Mouse (Mus musculus) erythroblast, embryonic 14.5 days (primary cell): ENCODE measurements around the gene Smox. TPM values are rescaled to one million over a fixed set of nuclear protein-coding genes. Genes with fewer than 3 reads are reported as not detected.

Source experiments
- H3K27me3 ChIP-seq: 2 replicates; pipeline ENCODE4 v1.6.1; 2012; ENCODE audit warnings: inconsistent platforms; ENCODE audit not compliant: control insufficient read depth
- H3K36me3 ChIP-seq: 2 replicates; pipeline ENCODE4 v1.6.1; 2012; ENCODE audit warnings: mild to moderate bottlenecking, inconsistent platforms; ENCODE audit not compliant: control insufficient read depth
- H3K4me1 ChIP-seq: 2 replicates; pipeline ENCODE4 v1.6.1; 2012; ENCODE audit warnings: inconsistent platforms; ENCODE audit not compliant: control insufficient read depth
- H3K4me3 ChIP-seq: replicated peaks from 2 replicates; pipeline ENCODE3; 2012; ENCODE audit warnings: moderate library complexity, mild to moderate bottlenecking, inconsistent platforms
- H3K9me3 ChIP-seq: 2 replicates; pipeline ENCODE4 v1.6.1; 2012; ENCODE audit warnings: low read length, inconsistent platforms, mixed read lengths; ENCODE audit not compliant: control insufficient read depth
- GATA1 ChIP-seq: IDR thresholded peaks from 2 replicates; pipeline ENCODE4 v1.6.1; 2012; ENCODE audit warnings: low read length, inconsistent platforms, mixed read lengths
- TAL1 ChIP-seq: IDR thresholded peaks from 3 replicates; pipeline ENCODE4 v1.6.1; 2012; ENCODE audit warnings: low read length, inconsistent platforms, mixed read lengths
- polyA plus RNA-seq: library from polyadenylated mRNA; stranded (reverse); fragments of >175 nt; gene quantifications from 2 replicates; pipeline ENCODE4 v1.2.3, GENCODE M21; 2012

The Smox gene
- polyA plus RNA-seq, 1 experiment, result 191 TPM

DNA sequence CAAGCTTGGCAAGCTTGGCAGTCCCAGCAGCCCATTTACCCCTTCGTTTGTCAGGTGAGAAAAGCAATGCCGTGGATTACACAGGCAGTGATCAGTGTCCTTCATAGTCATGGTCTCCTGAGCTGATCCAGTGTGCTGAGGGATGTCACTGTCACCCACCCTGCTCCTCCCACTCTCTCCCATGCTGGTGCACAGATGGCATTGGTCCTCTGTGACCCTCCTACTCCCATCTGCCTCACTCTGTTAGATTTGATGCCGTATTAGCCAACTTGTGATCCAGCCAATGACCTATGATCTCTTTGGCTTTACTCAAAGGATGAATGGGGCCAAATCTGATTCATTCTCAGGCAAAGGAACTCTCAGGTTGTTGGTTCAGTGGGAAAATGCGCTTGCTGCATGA is 50.4 kb downstream of the Smox start:
- Histone ChIP-seq H3K4me3 (no peak overlapping the region), H3K9me3 (peaks cover 2% of the 10 kb centered on the region; the same call in 1 of the 2 replicates), H3K36me3 (no peaks in the 10 kb centered on the region), H3K27me3 (peaks cover 42% of the 10 kb centered on the region), H3K4me1 (peaks cover 6% of the 10 kb centered on the region)
- TF ChIP-seq TAL1 (no peak), GATA1 (no peak)

DNA sequence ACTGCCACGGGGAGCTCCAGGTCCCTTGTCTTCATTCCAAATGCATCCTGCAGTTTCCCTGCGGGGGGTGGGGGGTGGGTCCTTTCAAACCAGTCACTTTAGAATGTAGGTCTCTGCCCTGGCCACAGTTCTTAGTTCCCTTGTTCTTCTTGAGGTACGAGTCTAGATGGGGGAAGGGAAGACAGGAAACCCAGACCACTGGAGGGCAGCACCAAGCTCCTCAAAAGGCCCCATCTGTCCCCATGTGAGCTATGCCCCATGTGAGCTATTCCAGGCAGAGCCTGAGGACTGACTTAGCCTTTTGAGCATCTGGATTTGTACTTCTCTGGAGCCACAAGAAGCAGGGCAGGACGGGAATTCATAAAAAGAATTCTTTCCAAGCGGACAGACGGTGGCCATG is 51.2 kb downstream of the Smox start:
- Histone ChIP-seq H3K36me3 (no peaks in the 10 kb centered on the region), H3K9me3 (peaks cover 2% of the 10 kb centered on the region; the same call in 1 of the 2 replicates), H3K27me3 (peaks cover 50% of the 10 kb centered on the region), H3K4me1 (peaks cover 6% of the 10 kb centered on the region), H3K4me3 (no peak overlapping the region)
- no peak for TF ChIP-seq GATA1
- no peak for TF ChIP-seq TAL1

DNA sequence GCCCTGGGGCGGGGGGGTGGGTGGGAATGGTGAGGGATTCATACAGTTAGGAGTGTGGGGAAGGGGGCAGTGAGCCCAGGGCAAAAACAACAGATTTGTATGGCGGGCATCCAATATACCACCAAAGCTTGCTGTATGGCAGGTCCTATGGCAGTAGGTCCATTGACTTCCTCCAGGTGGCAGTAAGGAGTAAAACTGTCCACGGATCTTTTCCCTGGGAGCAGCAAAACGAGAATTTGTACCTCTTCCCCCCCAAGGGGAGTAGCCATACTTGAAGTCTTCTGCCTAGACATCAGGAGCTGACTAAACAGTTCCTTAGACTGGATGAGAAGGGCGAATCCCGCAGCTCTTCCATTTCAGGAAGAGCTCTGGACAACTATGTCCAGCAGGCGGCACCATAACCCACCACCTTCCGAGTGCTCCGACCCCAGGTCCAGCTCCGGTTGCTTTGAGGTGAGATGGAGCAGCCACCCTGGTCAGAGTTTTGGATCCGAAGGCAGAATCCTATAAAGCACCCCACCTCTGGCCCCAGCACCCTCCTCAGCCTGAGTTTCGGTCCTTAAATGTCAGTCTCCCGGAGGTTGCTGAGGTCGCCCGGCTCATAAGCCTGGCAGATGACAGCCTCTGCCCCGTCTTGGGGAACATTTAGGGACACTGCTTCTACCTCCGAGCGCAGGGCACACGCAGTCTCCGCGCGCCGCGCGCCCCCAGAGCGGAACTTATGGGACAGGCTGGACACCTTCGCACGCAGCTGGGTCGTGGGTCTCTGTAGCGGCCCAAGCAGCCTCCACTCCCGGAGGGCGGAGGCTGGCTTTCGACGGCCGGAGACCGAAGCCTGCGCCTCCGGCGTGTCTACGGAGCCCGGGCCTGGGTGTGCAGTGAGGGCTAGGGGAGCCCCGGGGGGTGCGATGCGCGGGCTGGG is 54.4 kb downstream of the Smox start:
- H3K4me1 ChIP-seq, result peaks cover 6% of the 10 kb centered on the region
- TF ChIP-seq GATA1, result no peak
- no peak overlapping the region for H3K4me3 ChIP-seq
- H3K27me3 ChIP-seq, result peaks cover 73% of the 10 kb centered on the region
- peaks cover 2% of the 10 kb centered on the region; the same call in 1 of the 2 replicates for H3K9me3 ChIP-seq
- no peaks in the 10 kb centered on the region for H3K36me3 ChIP-seq

DNA sequence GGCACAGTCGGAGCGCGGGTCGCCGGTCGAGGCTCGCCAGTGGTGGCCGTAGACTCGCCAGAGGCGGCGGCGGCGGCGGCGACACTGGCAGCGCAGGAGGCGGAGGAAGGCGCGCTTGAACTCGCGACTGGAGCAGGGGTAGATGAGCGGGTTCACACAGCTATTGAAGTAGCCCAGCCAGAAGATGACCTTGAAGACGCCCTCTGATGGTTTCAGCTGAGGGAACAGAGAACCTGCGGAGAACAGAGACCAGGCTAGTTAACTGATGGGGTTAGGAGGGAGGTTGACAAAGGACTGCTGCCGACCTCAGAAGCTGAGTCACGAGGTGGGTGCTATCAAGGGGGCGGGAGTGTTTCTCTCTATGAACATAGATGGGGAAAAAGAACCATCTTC is 55.0 kb downstream of the Smox start:
- Histone ChIP-seq H3K9me3 (peaks cover 2% of the 10 kb centered on the region; the same call in 1 of the 2 replicates), H3K4me1 (peaks cover 6% of the 10 kb centered on the region), H3K36me3 (no peaks in the 10 kb centered on the region), H3K27me3 (peaks cover 76% of the 10 kb centered on the region), H3K4me3 (no peak overlapping the region)
- TF ChIP-seq GATA1 (no peak), TAL1 (no peak)

DNA sequence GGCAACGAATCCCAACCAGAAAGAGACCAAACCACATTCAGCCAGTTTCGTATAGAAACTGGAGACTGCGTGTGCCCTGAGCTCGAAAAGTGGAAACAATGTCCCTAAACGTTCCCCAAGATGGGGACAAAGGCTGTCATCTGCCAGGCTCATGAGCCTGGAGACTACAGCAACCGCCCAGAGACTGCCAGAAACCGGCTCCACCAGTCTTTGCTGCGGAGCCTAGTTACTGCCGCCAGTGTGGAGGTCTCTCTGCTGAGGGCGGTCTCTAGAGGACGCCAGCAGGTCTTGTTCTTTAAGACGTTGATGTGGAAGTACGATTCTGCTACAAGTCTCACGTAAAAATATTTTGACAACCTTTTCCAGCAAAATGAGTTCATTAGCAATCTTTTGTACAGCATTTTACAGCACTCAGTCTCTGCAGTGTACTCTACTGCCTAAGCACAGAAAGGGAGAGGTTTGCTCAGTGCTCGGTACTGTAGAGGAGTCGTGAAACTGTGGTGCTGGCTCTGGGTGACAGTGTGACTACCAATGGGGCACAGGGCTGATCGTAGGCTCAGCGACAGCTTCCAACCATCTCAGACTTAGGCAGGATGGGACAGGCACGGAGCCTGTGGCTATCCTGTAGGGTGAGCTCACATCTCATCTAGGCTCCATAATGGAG is 55.6 kb downstream of the Smox start:
- H3K36me3 ChIP-seq, result no peaks in the 10 kb centered on the region
- peaks cover 77% of the 10 kb centered on the region for H3K27me3 ChIP-seq
- H3K4me1 ChIP-seq, result peaks cover 6% of the 10 kb centered on the region
- peaks cover 2% of the 10 kb centered on the region; the same call in 1 of the 2 replicates for H3K9me3 ChIP-seq
- TF ChIP-seq TAL1 (no peak), GATA1 (no peak)
- no peak overlapping the region for H3K4me3 ChIP-seq

DNA sequence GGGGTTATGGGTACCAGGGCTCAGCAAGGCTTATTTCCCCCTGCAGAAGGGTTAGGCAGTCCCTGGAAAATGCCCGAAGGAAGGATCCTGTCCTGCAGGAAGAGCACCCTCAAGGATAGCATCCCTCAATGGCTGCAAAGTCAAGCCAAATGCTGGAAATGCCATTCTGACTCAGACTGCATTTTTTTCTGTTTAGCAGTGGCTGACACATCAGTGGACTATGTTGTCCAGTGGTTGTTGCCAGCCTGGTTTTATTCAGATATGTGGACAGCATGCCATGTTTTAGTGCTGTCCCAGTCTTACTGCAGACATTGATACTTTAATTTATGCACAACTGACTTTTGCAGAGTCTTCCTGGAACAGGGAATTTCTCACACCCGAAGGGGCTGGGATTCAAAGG is 57.0 kb downstream of the Smox start:
- TF ChIP-seq GATA1, result no peak
- TF ChIP-seq TAL1, result no peak
- Histone ChIP-seq H3K27me3 (peaks cover 85% of the 10 kb centered on the region), H3K4me3 (no peak overlapping the region), H3K36me3 (no peaks in the 10 kb centered on the region), H3K4me1 (peaks cover 6% of the 10 kb centered on the region), H3K9me3 (peaks cover 2% of the 10 kb centered on the region; the same call in 1 of the 2 replicates)

DNA sequence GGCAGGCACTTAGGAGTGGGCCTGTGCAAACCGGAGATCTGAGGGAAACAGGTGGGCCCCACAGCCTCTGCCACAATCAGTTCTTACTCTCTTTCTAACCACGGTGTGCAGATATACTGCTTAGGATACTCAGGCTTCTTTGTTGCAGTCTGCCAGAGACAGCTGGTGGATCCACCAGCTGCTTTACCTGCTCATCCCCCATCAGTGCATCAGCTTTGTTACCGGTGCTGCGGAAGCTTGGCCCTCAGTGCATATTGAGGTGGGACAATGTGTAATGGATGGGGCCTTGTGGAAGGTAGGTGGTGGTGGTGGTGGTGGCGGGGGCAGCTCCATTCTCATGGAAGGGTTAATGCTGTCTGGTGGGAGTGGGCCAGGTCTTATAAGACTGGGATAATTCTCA is 57.8 kb downstream of the Smox start:
- Histone ChIP-seq H3K36me3 (no peaks in the 10 kb centered on the region), H3K4me1 (peaks cover 6% of the 10 kb centered on the region), H3K27me3 (peaks cover 78% of the 10 kb centered on the region), H3K4me3 (no peak overlapping the region), H3K9me3 (peaks cover 2% of the 10 kb centered on the region; the same call in 1 of the 2 replicates)
- TF ChIP-seq TAL1 (no peak), GATA1 (no peak)

DNA sequence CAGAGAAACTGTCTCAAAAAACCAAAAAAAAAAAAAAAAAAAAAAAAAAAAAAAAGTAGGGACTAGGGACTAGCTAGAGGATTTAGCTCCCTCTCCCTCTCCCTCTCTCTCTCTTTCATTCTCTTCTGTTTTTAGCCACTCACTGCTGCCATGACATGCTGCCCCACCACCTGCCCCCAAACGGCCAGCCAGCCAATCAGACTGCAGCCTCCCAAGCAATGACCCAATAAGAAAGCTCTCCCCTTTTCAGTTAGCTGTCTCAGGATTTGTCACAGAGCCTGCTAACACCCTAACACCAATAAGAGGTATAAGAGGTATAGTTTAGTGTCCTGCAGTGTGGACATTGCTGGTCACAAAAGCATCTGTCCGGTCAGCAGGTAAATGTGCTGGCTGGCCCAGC is 59.2 kb downstream of the Smox start:
- H3K4me3 ChIP-seq, result no peak overlapping the region
- no peaks in the 10 kb centered on the region for H3K36me3 ChIP-seq
- no peak for TF ChIP-seq GATA1
- TF ChIP-seq TAL1, result no peak
- H3K9me3 ChIP-seq, result peaks cover 2% of the 10 kb centered on the region; the same call in 1 of the 2 replicates
- peaks cover 70% of the 10 kb centered on the region for H3K27me3 ChIP-seq
- peaks cover 5% of the 10 kb centered on the region for H3K4me1 ChIP-seq

DNA sequence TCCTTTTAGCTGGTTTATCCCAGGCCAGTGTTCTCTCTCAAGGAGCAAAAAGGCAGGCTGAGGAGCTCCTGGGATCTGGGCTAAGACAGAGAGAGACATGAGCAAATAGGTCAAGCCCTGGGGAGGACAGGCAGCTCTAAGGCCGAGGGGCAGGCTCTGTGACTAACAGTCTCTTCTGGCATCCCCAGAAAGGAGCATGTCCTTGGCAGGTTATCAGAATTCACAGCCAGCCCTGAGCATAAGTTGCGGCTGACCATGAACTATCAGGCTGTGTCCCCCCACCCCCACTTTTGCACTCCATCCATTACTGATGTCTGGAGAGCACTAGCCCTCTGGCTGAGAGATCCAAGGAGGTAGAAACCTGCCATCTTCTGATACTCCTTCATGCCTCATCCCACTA is 59.6 kb downstream of the Smox start:
- no peaks in the 10 kb centered on the region for H3K36me3 ChIP-seq
- peaks cover 1% of the 10 kb centered on the region for H3K4me1 ChIP-seq
- no peak overlapping the region for H3K4me3 ChIP-seq
- peaks cover under 1% of the 10 kb centered on the region; the same call in 1 of the 2 replicates for H3K9me3 ChIP-seq
- peaks cover 65% of the 10 kb centered on the region for H3K27me3 ChIP-seq
- TF ChIP-seq GATA1 (no peak), TAL1 (no peak)
